Mouse (Mus musculus): ENCODE data around the gene Gm5767.

- TF ChIP-seq CTCF (IDR thresholded peaks at IDR 0.05; ENCODE audit: borderline replicate concordance, insufficient read depth, low read depth, low read length) = no peak
- no peak for TF ChIP-seq POLR2A (IDR thresholded peaks at IDR 0.05; ENCODE audit: borderline replicate concordance, insufficient read depth, low read length)
Measured at GRCm38 (mm10) chr16:8663022-8663421, 17.5 kb upstream of the Gm5767 start.

All from cerebellum, adult 2 months (tissue).